In genomic region chr11:33039854-33040792, GRCm38 (mm10) we compare ENCODE assay signal across 27 mouse cellular contexts.
DNase-seq lines count a peak whose midpoint lies in the region; ATAC-seq and TF ChIP-seq lines count a peak whose summit lies in the region.
"Had no signal": no experiment of that assay in that cellular context is flagged by ENCODE, and none has a peak within 500 bp of the region (broad histone marks: within the 10 kb centered on the region; RNA-seq: fewer than 3 reads in every experiment).

No protein-coding gene starts in this region.

- TF ChIP-seq CTCF in brain, embryonic 14.5 days (IDR thresholded peaks at IDR 0.05; ENCODE audit: borderline replicate concordance, extremely low read depth, insufficient read depth, insufficient read length) = no peak
- TF ChIP-seq CTCF in hindbrain, postnatal 0 days (IDR thresholded peaks at IDR 0.05; ENCODE audit: low read depth) = no peak

- intact Hi-C loops in left cerebral cortex, postnatal 10 days (cut with DNase I) = no loop called here

- no peak overlapping the region for H3K9ac ChIP-seq in limb, embryonic 13.5 days
- no peak overlapping the region for H3K9ac ChIP-seq in ES-E14 (ENCODE audit: insufficient read depth, low read depth, low read length, poor library complexity, severe bottlenecking)
- H3K9ac ChIP-seq in hindbrain, postnatal 0 days (replicated peaks; ENCODE audit: low read length) = no peak overlapping the region
- H3K9ac ChIP-seq: embryonic facial prominence, embryonic 12.5 days; embryonic facial prominence, embryonic 15.5 days; forebrain, embryonic 15.5 days; heart, embryonic 12.5 days; heart, embryonic 15.5 days; hindbrain, embryonic 14.5 days had no signal

- H3K4me1 ChIP-seq in limb, embryonic 13.5 days = peaks cover 4% of the 10 kb centered on the region; the same call in 1 of the 2 replicates
- no peaks in the 10 kb centered on the region for H3K4me1 ChIP-seq in limb, embryonic 10.5 days
- peaks cover 0 to 4% of the 10 kb centered on the region in 2 experiments; a peak in 1 of 4 replicates for H3K4me1 ChIP-seq in ES-E14 (ENCODE audit: control insufficient read depth in 2 of 2, insufficient read depth in 2 of 2, low read length in 2 of 2, poor library complexity in 1 of 2)
- no peaks in the 10 kb centered on the region for H3K4me1 ChIP-seq in hindbrain, postnatal 0 days (ENCODE audit: insufficient read depth, low read length)
- H3K4me1 ChIP-seq: embryonic facial prominence, embryonic 12.5 days; embryonic facial prominence, embryonic 15.5 days; forebrain, embryonic 15.5 days had no signal

- peak; percentile 78 for ATAC-seq in limb, embryonic 13.5 days (ENCODE audit: low FRiP score, low read depth)
- ATAC-seq in hindbrain, postnatal 0 days = no peak
- ATAC-seq: activated CD4-positive, CD25-positive, alpha-beta regulatory T cell, adult 4 months; CD4-positive, CD25-positive, alpha-beta regulatory T cell, adult 4 months; forebrain, embryonic 15.5 days; Patski had no signal

- no peak for TF ChIP-seq POLR2A in brain, embryonic 14.5 days (IDR thresholded peaks at IDR 0.05; ENCODE audit: borderline replicate concordance, extremely low read depth, insufficient read depth, insufficient read length, poor library complexity, severe bottlenecking)

- H3K9me3 ChIP-seq in limb, embryonic 13.5 days = no peaks in the 10 kb centered on the region
- no peaks in the 10 kb centered on the region for H3K9me3 ChIP-seq in limb, embryonic 10.5 days (replicated peaks)
- no peaks in the 10 kb centered on the region for H3K9me3 ChIP-seq in ES-E14 (ENCODE audit: control insufficient read depth, insufficient read depth, low read depth, low read length)
- H3K9me3 ChIP-seq in hindbrain, postnatal 0 days (ENCODE audit: low read length) = no peaks in the 10 kb centered on the region
- H3K9me3 ChIP-seq: embryonic facial prominence, embryonic 12.5 days; embryonic facial prominence, embryonic 15.5 days; forebrain, embryonic 15.5 days; G1E; heart, embryonic 15.5 days had no signal

- H3K27ac ChIP-seq in limb, embryonic 13.5 days = 0 out of 2 replicates have a peak overlapping the region, but pooled peaks have one; percentile 39
- no peak overlapping the region for H3K27ac ChIP-seq in limb, embryonic 10.5 days
- H3K27ac ChIP-seq in ES-E14 (ENCODE audit: insufficient read depth, low read depth, low read length, poor library complexity, severe bottlenecking) = no peak overlapping the region
- H3K27ac ChIP-seq in hindbrain, postnatal 0 days = no peak overlapping the region
- H3K27ac ChIP-seq: embryonic facial prominence, embryonic 12.5 days; embryonic facial prominence, embryonic 15.5 days; forebrain, embryonic 15.5 days; heart, embryonic 15.5 days; hindbrain, embryonic 14.5 days had no signal

- no peaks in the 10 kb centered on the region for H3K36me3 ChIP-seq in limb, embryonic 13.5 days
- H3K36me3 ChIP-seq in limb, embryonic 10.5 days = no peaks in the 10 kb centered on the region
- H3K36me3 ChIP-seq in ES-E14 (ENCODE audit: control insufficient read depth, insufficient read depth, low read length, poor library complexity, severe bottlenecking) = no peaks in the 10 kb centered on the region
- no peaks in the 10 kb centered on the region for H3K36me3 ChIP-seq in hindbrain, postnatal 0 days (ENCODE audit: insufficient read depth, low read length)
- H3K36me3 ChIP-seq: embryonic facial prominence, embryonic 12.5 days; embryonic facial prominence, embryonic 15.5 days; forebrain, embryonic 15.5 days; G1E; heart, embryonic 12.5 days; heart, embryonic 15.5 days had no signal

- no peak overlapping the region for H3K4me2 ChIP-seq in limb, embryonic 13.5 days (replicated peaks)
- no peak overlapping the region for H3K4me2 ChIP-seq in hindbrain, postnatal 0 days (ENCODE audit: low read depth, low read length)
- H3K4me2 ChIP-seq: embryonic facial prominence, embryonic 12.5 days; embryonic facial prominence, embryonic 15.5 days; forebrain, embryonic 15.5 days; heart, embryonic 12.5 days; heart, embryonic 15.5 days; hindbrain, embryonic 14.5 days had no signal

- H3K4me3 ChIP-seq in limb, embryonic 13.5 days = no peak overlapping the region
- no peak overlapping the region for H3K4me3 ChIP-seq in limb, embryonic 10.5 days
- no peak overlapping the region for H3K4me3 ChIP-seq in ES-E14 (ENCODE audit: insufficient read depth in 1 of 2, low read depth in 1 of 2, low read length in 2 of 2, poor library complexity in 1 of 2, severe bottlenecking in 1 of 2)
- H3K4me3 ChIP-seq in hindbrain, postnatal 0 days (ENCODE audit: low read length) = no peak overlapping the region
- H3K4me3 ChIP-seq: embryonic facial prominence, embryonic 12.5 days; embryonic facial prominence, embryonic 15.5 days; forebrain, embryonic 15.5 days; heart, embryonic 12.5 days; heart, embryonic 15.5 days had no signal

- 61% methylated on average over 10 of the region's 10 CpGs for WGBS in limb, embryonic 13.5 days
- 85% methylated on average over 10 of the region's 10 CpGs for WGBS in limb, embryonic 10.5 days
- 78% methylated on average over 10 of the region's 10 CpGs for WGBS in hindbrain, postnatal 0 days

- no peak for DNase-seq in limb, embryonic 10.5 days (ENCODE audit: low spot score)
- DNase-seq in ES-CJ7 (ENCODE audit: low read depth, low spot score) = peak; percentile 58
- DNase-seq in ES-E14 (ENCODE audit: low read depth, low spot score) = peak; percentile 49
- DNase-seq in brain, embryonic 14.5 days (ENCODE audit: low read depth) = peak; percentile 9
- DNase-seq in left cerebral cortex, postnatal 10 days (ENCODE audit: extremely low spot score in 1 of 2, low spot score in 2 of 2) = no peak
- DNase-seq in hindbrain, postnatal 0 days (ENCODE audit: low spot score) = no peak
- DNase-seq in kidney, postnatal 36 days = no peak
- DNase-seq: adrenal gland, postnatal 10 days; cerebellum, adult 11 months; cerebellum, adult 2 months; cerebellum, adult 9-11 months; cerebellum, postnatal 25 days; gastrocnemius, postnatal 25 days; heart, adult 18-20 months; heart, postnatal 10 days; heart, postnatal 36 days had no signal

- in situ Hi-C loops in ES-E14 (cut with MboI; ENCODE audit: low sequenced_read_pairs in 2 of 2, unreplicated experiment in 2 of 2) = no loop called here

- no peaks in the 10 kb centered on the region for H3K27me3 ChIP-seq in limb, embryonic 13.5 days
- H3K27me3 ChIP-seq in limb, embryonic 10.5 days (ENCODE audit: low read depth, poor library complexity, severe bottlenecking) = no peaks in the 10 kb centered on the region
- no peaks in the 10 kb centered on the region for H3K27me3 ChIP-seq in hindbrain, postnatal 0 days (ENCODE audit: insufficient read depth, low read length)
- H3K27me3 ChIP-seq: embryonic facial prominence, embryonic 12.5 days; embryonic facial prominence, embryonic 15.5 days; forebrain, embryonic 15.5 days; heart, embryonic 12.5 days; heart, embryonic 15.5 days; Patski had no signal

TF ChIP-seq in ES-E14, 5 proteins besides CTCF, POLR2A, EP300 and RAD21:
- TF ChIP-seq HCFC1 (IDR thresholded peaks at IDR 0.05; ENCODE audit: borderline replicate concordance, insufficient read depth, low read length) (no peak), ZNF384 (IDR thresholded peaks at IDR 0.05; ENCODE audit: low read depth, low read length) (no peak), MAFK (IDR thresholded peaks at IDR 0.05; ENCODE audit: insufficient read depth, low read depth, low read length) (no peak), ZC3H11A (IDR thresholded peaks at IDR 0.05; ENCODE audit: borderline replicate concordance, low read depth, low read length) (no peak), CHD2 (IDR thresholded peaks at IDR 0.05; ENCODE audit: low read depth, low read length) (no peak)

Comparison
In these comparisons a context has a peak if more than half of its experiments do, and no peak if none do; other contexts are left out.
1. DNase-seq: peak in ES-CJ7 (single experiment), ES-E14 (single experiment) and brain, embryonic 14.5 days (single experiment); none in limb, embryonic 10.5 days (single experiment), left cerebral cortex, postnatal 10 days (0 of 2), hindbrain, postnatal 0 days (single experiment) and kidney, postnatal 36 days (0 of 2).